Mouse (Mus musculus) kidney, embryonic 16.5 days (tissue): ENCODE results near the gene Rnf43. TPM values are rescaled to one million over a fixed set of nuclear protein-coding genes. Genes with fewer than 3 reads are reported as not detected.
A peak's percentile ranks its signal among the peaks of the same experiment; 100 is the strongest.

ENCODE experiments used
- ATAC-seq: fragments of 200-750 bp; cut with Nextera tagmentation; 2 replicates; pipeline ENCODE4 v1.8.0; 2017; ENCODE audit warnings: moderate TSS enrichment; ENCODE audit not compliant: low FRiP score, low TSS enrichment
- H3K27ac ChIP-seq: fragments of 300-500 bp; sonication (generic); 2 replicates; pipeline ENCODE4 v1.5.1; 2014; ENCODE audit warnings: low read length
- H3K27me3 ChIP-seq: fragments of 300-500 bp; sonication (generic); 2 replicates; pipeline ENCODE4 v1.6.1; 2014; ENCODE audit warnings: low read length, control low read depth, mixed read lengths; ENCODE audit not compliant: insufficient read depth
- H3K36me3 ChIP-seq: fragments of 300-500 bp; sonication (generic); 2 replicates; pipeline ENCODE4 v1.6.1; 2014; ENCODE audit warnings: low read length, control low read depth, mixed read lengths; ENCODE audit not compliant: insufficient read depth
- H3K4me1 ChIP-seq: fragments of 300-500 bp; sonication (generic); 2 replicates; pipeline ENCODE4 v1.6.1; 2014; ENCODE audit warnings: low read length, control low read depth, mixed read lengths; ENCODE audit not compliant: insufficient read depth
- H3K4me2 ChIP-seq: fragments of 300-500 bp; sonication (generic); replicated peaks from 2 replicates; pipeline ENCODE4 v1.6.1; 2014; ENCODE audit warnings: low read depth, low read length
- H3K4me3 ChIP-seq: fragments of 300-500 bp; sonication (generic); 2 replicates; pipeline ENCODE4 v1.5.1; 2014; ENCODE audit warnings: mild to moderate bottlenecking, low read length
- H3K9ac ChIP-seq: fragments of 300-500 bp; sonication (generic); replicated peaks from 2 replicates; pipeline ENCODE4 v1.6.1; 2014; ENCODE audit warnings: low read length
- H3K9me3 ChIP-seq: fragments of 300-500 bp; sonication (generic); 2 replicates; pipeline ENCODE4 v1.6.1; 2016; ENCODE audit warnings: low read length, control low read depth
- WGBS: fragments of 180-500 bp; shearing (Covaris S2); extraction: QIAGEN DNeasy Blood & Tissue Kit; methylation state at CpG from one replicate; pipeline ENCODE4 v1.1.7; 2014; 5-methylcytosine and 5-hydroxymethylcytosine counted together
- polyA plus RNA-seq: library from polyadenylated mRNA; unstranded; fragments of >200 nt; fragmentation: Nextera tagmentation; extraction: Ambion mirVana; gene quantifications from 2 replicates; pipeline ENCODE4 v1.2.1, GENCODE M21; 2015

Rnf43 gene
- 7.2 and 8.0 TPM in 2 replicates for polyA plus RNA-seq

- under 1% methylated on average over 8 of the region's 8 CpGs for WGBS
- H3K27ac ChIP-seq, result 0 out of 2 replicates have a peak within 1 kb of the TSS, but pooled peaks have one; percentile 17
- peaks cover 7% of the 10 kb centered on the region for H3K27me3 ChIP-seq
- H3K36me3 ChIP-seq, result no peaks in the 10 kb centered on the region
- peak within 1 kb of the TSS; percentile 54 for H3K4me2 ChIP-seq
- peak within 1 kb of the TSS; percentile 52 for H3K4me3 ChIP-seq
- H3K9me3 ChIP-seq, result no peaks in the 10 kb centered on the region
- ATAC-seq, result peak; percentile 90
- no peaks in the 10 kb centered on the region for H3K4me1 ChIP-seq
- H3K9ac ChIP-seq, result peak within 1 kb of the TSS; percentile 31
Observed at GRCm38 (mm10) chr11:87662407-87662806, at the start of gene Rnf43. Gene Rnf43 (plus strand): TSS chr11:87662722.

- WGBS, result 92% methylated on average over 7 of the region's 7 CpGs
Observed at GRCm38 (mm10) chr11:87613972-87614371, 48.5 kb upstream of the Rnf43 start.

GRCm38 (mm10) chr11:87615551-87615950, 47.0 kb upstream of the Rnf43 start:
- Histone ChIP-seq H3K27me3 (no peaks in the 10 kb centered on the region), H3K4me1 (no peaks in the 10 kb centered on the region), H3K27ac (no peak overlapping the region), H3K4me2 (no peak overlapping the region), H3K36me3 (peaks cover 79% of the 10 kb centered on the region), H3K9ac (no peak overlapping the region), H3K4me3 (no peak overlapping the region), H3K9me3 (peaks cover 10% of the 10 kb centered on the region)
- ATAC-seq, result no peak
- WGBS, result 97% methylated on average over 5 of the region's 5 CpGs

More at GRCm38 (mm10) chr11:87613972-87614371, 48.5 kb upstream of the Rnf43 start:
- Histone ChIP-seq H3K36me3 (peaks cover 90% of the 10 kb centered on the region), H3K27me3 (no peaks in the 10 kb centered on the region), H3K4me2 (no peak overlapping the region), H3K4me1 (no peaks in the 10 kb centered on the region), H3K9me3 (peaks cover 10% of the 10 kb centered on the region), H3K9ac (no peak overlapping the region), H3K4me3 (no peak overlapping the region), H3K27ac (no peak overlapping the region)
- no peak for ATAC-seq

- Histone ChIP-seq H3K4me3 (no peak overlapping the region), H3K9me3 (peaks cover 10% of the 10 kb centered on the region), H3K36me3 (peaks cover 75% of the 10 kb centered on the region), H3K27ac (no peak overlapping the region), H3K4me1 (no peaks in the 10 kb centered on the region), H3K27me3 (no peaks in the 10 kb centered on the region), H3K9ac (no peak overlapping the region), H3K4me2 (no peak overlapping the region)
- no peak for ATAC-seq
- 96% methylated on average over 2 of the region's 2 CpGs for whole genome bisulfite sequencing
Observed at GRCm38 (mm10) chr11:87615952-87616351, 46.6 kb upstream of the Rnf43 start.

- Histone ChIP-seq H3K4me1 (no peaks in the 10 kb centered on the region), H3K9me3 (peaks cover 10% of the 10 kb centered on the region), H3K27ac (no peak within 1 kb of the TSS), H3K9ac (no peak within 1 kb of the TSS), H3K4me3 (no peak within 1 kb of the TSS), H3K4me2 (no peak within 1 kb of the TSS), H3K27me3 (no peaks in the 10 kb centered on the region), H3K36me3 (peaks cover 65% of the 10 kb centered on the region)
- peak; percentile 39; the same call in 1 of the 2 replicates for ATAC-seq
- 90% methylated on average over 30 of the region's 69 CpGs for whole genome bisulfite sequencing
Observed at GRCm38 (mm10) chr11:87616790-87617474, 45.6 kb upstream of the Rnf43 start, which contains the start of gene Hsf5. Gene Hsf5 (plus strand): TSS chr11:87617164.

GRCm38 (mm10) chr11:87617606-87618005, 44.9 kb upstream of the Rnf43 start:
- ATAC-seq, result no peak
- Histone ChIP-seq H3K4me3 (no peak overlapping the region), H3K27me3 (no peaks in the 10 kb centered on the region), H3K4me1 (no peaks in the 10 kb centered on the region), H3K4me2 (no peak overlapping the region), H3K9ac (no peak overlapping the region), H3K36me3 (peaks cover 59% of the 10 kb centered on the region), H3K9me3 (peaks cover 10% of the 10 kb centered on the region), H3K27ac (no peak overlapping the region)
- 95% methylated on average over 12 of the region's 32 CpGs for WGBS

- H3K9me3 ChIP-seq, result no peaks in the 10 kb centered on the region
- WGBS, result 33% methylated on average over 4 of the region's 4 CpGs
- ATAC-seq, result peak; percentile 70; the same call in 1 of the 2 replicates
Observed at GRCm38 (mm10) chr11:87623160-87623559, 39.4 kb upstream of the Rnf43 start.

GRCm38 (mm10) chr11:87629859-87630258, 32.7 kb upstream of the Rnf43 start:
- ATAC-seq, result 0 out of 2 replicates have a peak, but pooled peaks have one; percentile 27
- no peaks in the 10 kb centered on the region for H3K4me1 ChIP-seq
- 23% methylated on average over 10 of the region's 10 CpGs for WGBS

More at GRCm38 (mm10) chr11:87623160-87623559, 39.4 kb upstream of the Rnf43 start:
- H3K4me3 ChIP-seq, result no peak overlapping the region
- no peak overlapping the region for H3K27ac ChIP-seq
- no peak overlapping the region for H3K4me2 ChIP-seq
- peaks cover 27% of the 10 kb centered on the region for H3K36me3 ChIP-seq
- H3K27me3 ChIP-seq, result no peaks in the 10 kb centered on the region
- H3K9ac ChIP-seq, result no peak overlapping the region
- H3K4me1 ChIP-seq, result no peaks in the 10 kb centered on the region

GRCm38 (mm10) chr11:87638793-87639192, 23.7 kb upstream of the Rnf43 start:
- peak overlapping the region; percentile 56; the same call in 1 of the 2 replicates for H3K27ac ChIP-seq
- ATAC-seq, result peak; percentile 27; the same call in 1 of the 2 replicates
- H3K4me3 ChIP-seq, result peak overlapping the region; percentile 52

More at GRCm38 (mm10) chr11:87629859-87630258, 32.7 kb upstream of the Rnf43 start:
- Histone ChIP-seq H3K4me2 (no peak overlapping the region), H3K27ac (no peak overlapping the region), H3K9me3 (no peaks in the 10 kb centered on the region), H3K36me3 (peaks cover 5% of the 10 kb centered on the region; the same call in 1 of the 2 replicates), H3K4me3 (no peak overlapping the region), H3K9ac (no peak overlapping the region), H3K27me3 (no peaks in the 10 kb centered on the region)

GRCm38 (mm10) chr11:87639206-87639605, 23.3 kb upstream of the Rnf43 start:
- WGBS, result 2% methylated on average over 29 of the region's 29 CpGs
- ATAC-seq, result peak; percentile 93
- 0 out of 2 replicates have a peak, but pooled peaks cover 5% of the 10 kb centered on the region for H3K4me1 ChIP-seq
- H3K9ac ChIP-seq, result peak overlapping the region; percentile 84
- peak overlapping the region; percentile 52 for H3K4me3 ChIP-seq
- H3K9me3 ChIP-seq, result no peaks in the 10 kb centered on the region
- no peaks in the 10 kb centered on the region for H3K27me3 ChIP-seq
- H3K36me3 ChIP-seq, result no peaks in the 10 kb centered on the region
- H3K27ac ChIP-seq, result peak overlapping the region; percentile 56; the same call in 1 of the 2 replicates
- peak overlapping the region; percentile 82 for H3K4me2 ChIP-seq

More at GRCm38 (mm10) chr11:87638793-87639192, 23.7 kb upstream of the Rnf43 start:
- no peaks in the 10 kb centered on the region for H3K36me3 ChIP-seq
- 11% methylated on average over 2 of the region's 2 CpGs for WGBS
- 0 out of 2 replicates have a peak, but pooled peaks cover 5% of the 10 kb centered on the region for H3K4me1 ChIP-seq
- peak overlapping the region; percentile 82 for H3K4me2 ChIP-seq
- H3K9me3 ChIP-seq, result no peaks in the 10 kb centered on the region
- no peaks in the 10 kb centered on the region for H3K27me3 ChIP-seq
- H3K9ac ChIP-seq, result peak overlapping the region; percentile 84
